Mouse (Mus musculus) layer of hippocampus, adult 8-10 months (tissue): ENCODE data around the gene Tnfsf18. TPM values are rescaled to one million over a fixed set of nuclear protein-coding genes. Genes with fewer than 3 reads are reported as not detected.

Experiments
- DNase-seq, 2 experiments: peaks; one replicate each; pipeline ENCODE4 v3.0.0; 2022; ENCODE audit warnings: low spot score in 2 of 2
- total RNA-seq, 4 experiments: library from RNA; stranded (reverse); gene quantifications; 2 replicates each; pipeline ENCODE4 v1.2.4; 2022

The Tnfsf18 gene
- total RNA-seq: not detected

- DNase-seq: peak in 1 of 2 experiments; percentile 16
Observed at GRCm38 (mm10) chr1:161494343-161494742, at the start of gene Tnfsf18. TSS of gene Tnfsf18 (plus strand) at chr1:161494655.

DNA sequence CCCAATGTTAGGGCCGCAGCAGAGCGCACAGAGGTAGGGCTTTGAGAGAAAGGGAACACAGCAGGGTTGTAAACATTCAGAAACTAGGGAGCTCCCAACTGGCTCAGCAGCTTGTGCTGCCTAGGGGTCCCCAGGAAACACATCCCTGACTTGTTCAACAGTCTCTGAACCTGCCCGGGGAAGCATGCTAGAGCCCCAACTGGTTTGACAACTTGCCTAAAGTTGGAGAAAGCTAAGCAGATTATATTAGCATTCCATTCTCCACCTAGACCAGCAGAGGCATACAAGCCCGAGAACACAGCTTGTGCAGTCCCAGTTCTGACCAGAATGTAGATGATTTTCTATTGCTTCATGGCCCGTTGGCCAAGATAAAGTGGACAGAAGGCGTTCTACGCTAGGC lies 49.6 kb upstream of the Tnfsf18 start:
- no peak for DNase-seq

- no peak for DNase-seq
Observed at GRCm38 (mm10) chr1:161451683-161452245, 42.7 kb upstream of the Tnfsf18 start.

- DNase-seq: no peak
Observed at GRCm38 (mm10) chr1:161452250-161452649, 42.2 kb upstream of the Tnfsf18 start.

DNA sequence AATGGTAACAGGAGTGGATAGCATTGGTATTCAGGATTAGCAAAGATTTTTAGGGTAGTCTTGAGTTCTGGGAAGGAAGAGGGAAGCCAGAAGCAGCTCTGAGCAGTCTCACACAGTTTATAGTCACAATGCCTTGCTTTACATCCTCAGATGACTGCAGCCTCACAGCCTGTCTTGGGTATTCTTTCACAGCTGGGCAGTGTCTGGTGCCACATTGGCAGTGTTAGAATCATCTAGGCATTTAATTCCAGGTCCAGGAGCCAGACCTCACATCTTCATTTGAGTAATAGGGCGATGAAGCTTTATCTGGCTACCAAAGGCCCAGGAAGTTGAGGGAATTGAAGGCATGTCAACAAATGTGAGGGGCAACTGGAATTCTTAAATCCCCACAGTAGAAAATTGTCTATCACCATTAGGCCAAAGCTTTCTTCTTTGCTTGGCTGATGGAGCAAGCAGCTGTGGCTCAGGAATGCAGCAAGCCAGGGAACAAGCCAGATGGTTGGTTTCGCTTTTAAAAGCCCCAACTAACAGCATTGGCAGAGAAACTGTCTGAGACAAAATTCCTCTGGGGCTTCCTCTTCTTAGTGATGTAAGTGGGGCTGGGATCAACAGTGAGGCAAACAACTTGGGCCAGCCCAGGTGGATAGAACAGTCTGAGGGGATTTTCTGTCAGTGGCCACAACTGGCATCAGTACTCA lies 30.9 kb upstream of the Tnfsf18 start:
- peak; percentile 25 for DNase-seq

DNA sequence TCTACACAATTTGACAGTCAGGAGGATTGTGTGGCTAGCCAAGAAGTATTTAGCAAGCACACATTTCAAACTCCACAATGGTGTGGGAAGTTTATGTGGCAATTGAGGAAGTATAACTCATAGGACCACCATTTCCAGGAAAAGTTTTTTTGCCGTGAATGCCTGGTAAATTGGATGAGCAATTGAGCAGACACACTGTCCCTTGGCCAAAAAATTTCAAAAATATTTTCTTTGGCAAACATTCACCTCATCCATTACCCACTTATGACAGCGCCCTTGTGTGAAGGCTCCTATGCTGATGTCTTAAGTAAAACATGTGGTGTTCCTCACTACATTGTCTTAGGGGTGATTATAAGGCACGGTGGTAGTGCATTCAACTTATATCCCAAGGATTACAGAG lies 17.2 kb upstream of the Tnfsf18 start:
- DNase-seq: no peak

GRCm38 (mm10) chr1:161479854-161480253 lies 14.6 kb upstream of the Tnfsf18 start:
- no peak for DNase-seq

GRCm38 (mm10) chr1:161482211-161482610 lies 12.2 kb upstream of the Tnfsf18 start:
- DNase-seq: no peak

DNA sequence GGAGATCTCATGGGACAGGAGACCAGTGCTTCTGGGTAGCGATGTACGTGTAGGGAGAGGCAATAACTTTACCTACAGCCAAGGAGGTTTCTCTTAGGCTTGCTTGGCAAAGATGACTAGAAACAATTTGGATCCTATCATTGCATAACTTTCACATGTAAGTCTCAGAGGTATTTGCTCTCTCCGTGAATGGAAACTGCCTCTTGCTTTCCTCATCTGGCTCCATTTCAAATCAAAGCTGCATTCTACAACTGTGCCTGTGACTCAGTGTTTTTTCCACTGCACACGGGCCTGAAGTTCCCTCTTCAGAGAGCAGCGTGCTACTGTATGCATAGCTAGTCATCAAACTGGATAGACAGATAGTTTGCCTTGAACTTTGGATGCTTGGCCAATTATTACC lies 7.4 kb upstream of the Tnfsf18 start:
- no peak for DNase-seq

DNA sequence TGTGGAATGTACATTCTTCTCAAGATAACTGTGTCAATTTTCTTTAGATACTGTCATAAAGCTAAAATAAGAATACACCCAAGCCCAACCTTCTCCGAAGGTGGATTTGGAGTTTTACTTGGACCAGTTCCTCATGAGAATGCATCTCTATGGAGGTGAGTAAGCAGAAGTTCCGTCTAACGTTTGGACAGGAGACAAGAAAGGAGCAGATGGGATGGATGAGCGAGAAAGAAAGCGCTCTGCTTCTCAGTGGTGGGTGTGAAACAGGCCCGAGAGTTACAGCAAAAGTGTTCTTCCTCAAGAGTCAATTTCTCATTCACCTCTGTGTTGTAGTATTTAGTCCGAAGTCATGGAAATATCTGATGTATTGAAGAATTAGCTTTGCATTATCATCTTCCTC lies 2.7 kb upstream of the Tnfsf18 start:
- DNase-seq: peak in 1 of 2 experiments; percentile 9

DNA sequence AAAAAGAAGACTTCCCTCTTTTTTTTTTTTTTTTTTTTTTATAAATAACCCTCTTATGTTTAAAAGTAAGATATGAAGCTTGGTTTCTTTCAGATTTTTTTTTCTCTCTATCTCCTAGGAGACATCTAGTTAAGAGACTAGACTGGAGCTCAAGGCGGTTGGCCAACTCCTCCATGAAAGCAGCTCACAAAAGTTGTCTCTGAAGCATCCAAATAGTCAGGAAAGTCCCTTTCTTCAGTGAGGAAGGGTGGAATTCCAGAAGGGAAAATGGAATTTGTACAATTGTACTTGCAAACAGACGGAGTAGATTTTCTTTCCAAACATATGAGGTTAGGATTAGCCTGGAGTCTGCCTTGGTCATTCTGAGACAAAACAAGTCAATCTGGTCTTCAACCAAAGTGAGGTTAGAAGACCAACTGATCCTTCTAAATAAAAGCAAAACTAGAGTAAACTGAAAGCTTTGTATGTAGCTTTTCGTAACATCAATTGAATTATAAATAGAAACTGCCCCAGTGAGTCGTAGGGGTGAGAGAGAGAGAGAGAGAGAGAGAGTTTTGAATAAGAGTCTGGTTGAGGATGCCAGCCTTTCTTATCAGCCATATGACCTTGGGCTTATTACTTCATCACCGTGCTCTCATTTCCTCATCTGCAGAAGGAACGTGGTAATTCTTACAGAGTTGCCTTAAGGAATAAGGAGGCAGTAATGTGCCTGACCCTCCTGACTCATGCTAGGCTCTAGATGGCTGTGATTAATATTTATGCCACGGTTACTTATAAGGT lies 2.6 kb downstream of the Tnfsf18 start:
- no peak for DNase-seq

DNA sequence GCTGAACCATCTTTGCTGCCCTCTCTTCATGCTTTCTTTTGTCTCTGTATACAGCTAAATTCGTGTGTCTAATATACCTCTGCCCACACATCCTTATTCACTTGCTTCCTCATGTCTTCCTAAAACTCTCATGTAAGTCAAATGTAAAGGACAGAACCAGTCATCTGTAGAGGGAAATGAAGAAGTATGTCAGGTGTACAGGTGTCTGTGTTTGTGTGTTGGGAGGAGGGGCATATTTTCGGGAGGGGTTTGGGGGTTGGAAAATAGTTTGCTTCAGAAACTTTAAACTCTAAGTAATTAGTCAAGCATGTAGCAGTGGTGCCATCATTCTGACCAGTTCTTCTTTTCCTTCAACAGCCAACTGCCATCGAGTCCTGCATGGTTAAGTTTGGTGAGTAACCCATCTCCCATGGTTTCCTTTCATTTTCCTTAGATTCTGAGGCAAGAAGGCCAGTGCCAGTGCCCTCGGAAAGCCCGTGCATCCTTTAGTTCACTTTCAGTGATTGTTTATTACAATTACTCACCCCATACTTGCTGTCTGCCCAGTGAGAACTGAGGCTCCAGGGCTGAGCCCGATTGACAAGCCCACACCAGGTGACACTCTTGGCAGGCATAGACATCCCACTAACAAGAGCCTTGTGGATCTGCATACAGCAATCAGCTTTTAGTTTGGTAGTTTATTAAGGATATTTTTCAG lies 5.8 kb downstream of the Tnfsf18 start:
- DNase-seq: no peak

- DNase-seq: no peak
Observed at GRCm38 (mm10) chr1:161500811-161501146, 6.3 kb downstream of the Tnfsf18 start.

DNA sequence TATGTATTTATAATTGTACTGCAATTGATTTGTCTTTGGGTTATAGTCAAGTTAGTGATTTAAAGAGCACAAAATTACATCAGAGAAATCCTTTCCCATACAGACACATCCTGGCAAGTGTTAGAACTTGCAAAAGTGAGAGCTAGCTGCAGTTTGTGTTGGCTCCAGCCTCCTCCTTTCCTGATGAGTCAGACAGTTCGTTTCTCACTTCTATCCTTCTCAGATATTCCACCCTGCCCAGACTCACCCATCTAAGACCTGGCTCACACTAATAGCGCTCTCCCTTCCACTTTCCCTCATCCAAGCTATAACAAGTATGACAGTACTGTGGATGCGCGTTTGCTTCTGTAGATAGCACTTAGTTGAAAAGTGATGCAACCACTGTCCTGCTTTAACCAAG lies 11.9 kb downstream of the Tnfsf18 start:
- no peak for DNase-seq

GRCm38 (mm10) chr1:161507623-161508047 lies 13.2 kb downstream of the Tnfsf18 start:
- DNase-seq: no peak

DNA sequence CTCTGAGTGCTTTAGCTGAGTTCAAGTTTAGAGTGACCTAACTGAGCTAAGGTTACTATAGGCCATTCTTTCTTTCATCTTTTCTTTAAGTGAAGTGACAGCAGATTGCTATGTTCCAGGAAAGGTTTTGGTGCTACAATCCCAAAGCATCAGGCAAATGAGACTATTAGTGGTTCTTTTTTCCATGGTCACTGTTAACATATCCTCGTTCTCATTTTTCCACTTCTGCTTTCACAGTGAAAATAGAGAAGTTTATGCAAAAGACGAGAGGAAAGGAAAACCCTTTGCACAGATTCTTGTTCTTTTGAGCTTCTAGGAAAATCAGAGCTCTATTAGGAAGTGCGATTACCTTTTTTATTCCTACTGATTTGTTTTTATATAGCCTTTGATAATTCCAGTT lies 22.9 kb downstream of the Tnfsf18 start:
- DNase-seq: no peak

GRCm38 (mm10) chr1:161520223-161520622 lies 25.8 kb downstream of the Tnfsf18 start:
- no peak for DNase-seq

GRCm38 (mm10) chr1:161528173-161528572 lies 33.7 kb downstream of the Tnfsf18 start:
- no peak for DNase-seq

DNA sequence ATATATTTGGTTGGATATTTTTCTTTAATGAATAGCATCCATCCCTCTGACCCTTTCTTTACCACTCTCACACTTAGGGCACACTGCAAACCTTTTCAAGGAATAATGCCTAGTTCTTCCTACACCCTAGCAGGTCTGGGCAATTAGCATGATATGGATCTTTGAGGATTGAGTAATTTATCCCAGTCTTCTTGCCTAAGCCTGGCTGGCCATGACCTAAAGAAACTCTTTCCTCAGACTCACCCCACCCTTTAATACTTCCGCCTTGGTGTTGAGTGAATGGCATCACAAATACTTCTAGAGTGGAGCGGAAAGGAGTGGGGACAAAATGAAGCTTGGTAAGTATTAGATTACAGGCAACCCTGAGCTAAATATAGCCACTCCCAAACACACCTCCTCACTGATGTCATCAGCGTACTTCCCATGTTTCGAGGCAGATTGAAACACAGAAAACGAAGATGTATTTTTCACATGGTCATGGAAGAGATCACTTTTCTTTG lies 56.2 kb downstream of the Tnfsf18 start:
- DNase-seq: no peak

DNA sequence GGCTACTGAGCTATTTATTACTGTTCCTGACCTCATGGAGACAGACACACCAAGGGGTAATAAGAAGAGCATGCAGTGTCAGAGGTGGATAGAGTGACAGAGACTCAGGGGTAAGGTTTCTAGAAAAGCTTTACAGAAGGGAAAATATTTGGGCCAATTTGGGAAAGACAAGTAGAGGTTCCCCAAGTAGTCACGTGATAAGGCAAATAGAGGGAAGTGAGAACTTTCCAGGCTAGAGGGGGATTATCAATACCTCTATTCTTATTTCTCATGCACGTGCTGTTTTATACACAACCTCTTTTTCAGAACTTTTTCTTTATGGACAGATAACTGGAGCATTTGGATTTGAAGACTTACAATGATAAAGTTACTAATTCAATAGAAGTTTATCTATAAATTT lies 57.6 kb downstream of the Tnfsf18 start:
- no peak for DNase-seq
